Mouse (Mus musculus) liver, adult 10 weeks (tissue): Measurements from ENCODE around the gene Tmem184c. TPM values are rescaled to one million over a fixed set of nuclear protein-coding genes. Genes with fewer than 3 reads are reported as not detected.

Experiments
- polyA plus RNA-seq: library from polyadenylated mRNA; stranded (reverse); fragments of 350-450 nt; fragmentation: Illumina TruSeq; extraction: RNeasy Lipid Tissue Mini Kit (QIAGEN cat#74804); gene quantifications from one replicate; pipeline ENCODE4 v1.2.3, GENCODE M21; 2014; ENCODE audit warnings: low read depth, low replicate concordance

Tmem184c gene
- 51.4 TPM for polyA plus RNA-seq

DNA sequence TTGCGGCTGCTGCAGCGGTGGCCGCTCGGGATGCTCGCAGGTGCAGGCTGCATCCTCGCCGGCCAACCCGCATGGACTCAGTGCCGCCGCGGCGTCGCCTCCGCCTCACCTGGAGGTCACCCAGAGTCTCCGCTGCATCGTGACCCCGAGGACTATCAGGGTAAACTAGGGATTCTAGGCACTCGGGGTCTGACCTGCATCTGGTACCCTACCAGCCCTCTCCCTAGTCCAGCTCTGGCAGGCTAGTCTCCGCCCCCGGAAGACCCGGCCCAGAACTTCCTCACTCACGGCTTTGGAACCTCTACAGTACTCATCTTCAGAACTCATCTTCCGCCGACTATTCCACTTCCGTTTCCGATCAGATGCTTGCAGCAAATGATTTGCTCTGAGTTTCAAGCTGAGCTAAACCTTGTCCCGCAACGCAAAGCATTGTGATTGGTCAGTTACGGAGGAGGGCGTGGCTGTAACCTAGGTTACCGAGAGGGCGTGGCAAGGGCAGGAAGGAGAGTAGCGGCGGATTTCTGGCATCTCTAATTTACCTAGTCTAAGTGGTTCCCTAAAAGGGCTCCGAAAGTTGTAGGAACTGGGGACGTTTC lies at the start of gene Tmem184c:
Gene Tmem184c (minus strand): TSS at position 325 of the 596 bp plus-strand sequence.

DNA sequence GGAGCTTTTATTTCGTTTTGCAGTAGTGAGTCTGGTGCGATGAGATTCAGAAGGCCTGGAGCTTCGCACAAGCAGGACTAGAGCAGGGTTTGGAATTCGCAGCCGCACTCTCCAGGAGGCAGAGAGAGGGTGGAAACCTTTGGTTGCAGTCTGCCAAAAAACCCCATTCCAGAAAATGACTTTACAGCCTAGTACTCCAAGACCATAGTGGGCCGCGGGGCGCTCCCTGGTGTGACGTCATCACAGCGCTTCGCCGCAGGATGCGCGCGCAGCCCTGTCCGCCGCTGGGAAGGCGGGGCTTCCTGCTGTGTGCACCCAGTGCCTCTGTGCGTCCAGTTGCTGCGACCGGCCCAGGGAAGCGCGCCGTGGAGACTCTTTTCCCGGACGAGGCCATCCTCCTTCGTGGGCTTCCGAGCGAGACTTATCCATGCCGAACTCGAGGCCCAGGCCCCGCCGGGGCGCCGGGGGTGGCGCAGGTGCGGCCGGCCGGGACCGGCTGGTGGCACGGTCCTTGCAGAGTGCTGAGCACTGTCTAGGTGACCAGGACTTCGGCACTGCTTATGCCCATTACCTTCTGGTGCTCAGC lies 61.3 kb downstream of the Tmem184c start, which contains the start of gene Prmt9:
Gene Prmt9 (plus strand): TSS at position 277 of the 586 bp plus-strand sequence.

Other genes starting within 250 kb of the Tmem184c start
- gene Arhgap10, start 92.7 kb downstream of the Tmem184c start, polyA plus RNA-seq: 1.0 TPM
- gene Prmt9, start 61.3 kb downstream of the Tmem184c start, polyA plus RNA-seq: 16.5 TPM
- gene Ednra, start 113.8 kb upstream of the Tmem184c start, polyA plus RNA-seq: 3.8 TPM